Mouse (Mus musculus) splenic B cell, adult 2 months (primary cell): ENCODE measurements around the gene Irs2.
A peak's percentile ranks its signal among the peaks of the same experiment; 100 is the strongest.

Experiments
- DNase-seq: peaks from one replicate; pipeline ENCODE4 v3.0.0-alpha.2; 2011; ENCODE audit warnings: low read depth, low spot score
- H3K27me3 ChIP-seq: 2 replicates; pipeline ENCODE4 v1.6.1; 2012; ENCODE audit warnings: mild to moderate bottlenecking, low read length, moderate library complexity, mixed read lengths; ENCODE audit not compliant: control insufficient read depth, poor library complexity, insufficient read depth, severe bottlenecking
- H3K36me3 ChIP-seq: 2 replicates; pipeline ENCODE4 v1.6.1; 2012; ENCODE audit warnings: mild to moderate bottlenecking, low read length, moderate library complexity, mixed read lengths; ENCODE audit not compliant: control insufficient read depth, poor library complexity, insufficient read depth, severe bottlenecking

Gene Irs2

DNA sequence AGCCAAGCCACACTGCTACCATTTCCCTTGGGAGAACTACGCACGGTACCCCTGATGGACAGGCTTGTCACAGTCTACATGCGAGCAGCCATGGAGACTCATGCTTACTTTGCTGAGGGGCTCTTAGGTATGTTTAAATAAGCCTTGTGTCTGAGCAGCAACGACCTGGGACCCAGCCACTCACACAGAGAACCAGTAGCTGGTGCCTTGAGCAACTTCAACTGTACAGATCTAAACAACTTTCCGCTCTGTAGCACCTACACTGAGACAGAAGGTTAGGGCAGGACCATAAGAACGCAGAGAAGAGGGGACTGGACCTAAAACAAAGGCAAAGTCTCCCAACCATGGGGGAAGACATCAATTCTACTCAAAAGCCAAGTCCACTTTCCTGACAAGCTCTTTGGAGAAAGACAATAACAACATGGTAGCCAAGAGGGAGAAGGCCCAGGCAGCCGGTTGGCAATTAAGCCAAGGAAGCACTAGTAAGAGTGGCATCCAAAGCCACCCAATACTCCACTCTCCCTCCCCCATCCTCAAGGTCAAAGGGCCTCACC, 4.3 kb downstream of the Irs2 start:
- DNase-seq, result peak; percentile 34
- H3K27me3 ChIP-seq, result no peaks in the 10 kb centered on the region
- no peaks in the 10 kb centered on the region for H3K36me3 ChIP-seq

DNA sequence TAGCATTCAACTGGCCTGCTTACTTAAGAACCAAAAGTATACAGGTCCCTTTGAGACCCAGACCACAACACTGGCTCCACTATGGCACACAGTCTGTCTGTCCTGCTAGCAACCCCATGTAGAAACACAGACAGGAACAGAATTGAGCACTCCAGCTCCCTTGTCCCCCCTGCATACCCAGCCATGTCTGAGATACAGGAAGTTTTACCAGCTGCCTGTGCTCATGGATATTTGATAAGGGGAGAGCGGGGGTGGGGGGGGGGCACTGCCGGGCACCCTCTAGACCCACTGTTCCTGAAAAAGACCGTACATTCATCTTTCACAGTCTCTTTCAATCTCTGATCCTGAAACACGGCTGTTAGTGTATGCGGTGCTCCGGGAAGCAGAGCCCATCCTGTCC, 5.0 kb downstream of the Irs2 start:
- DNase-seq, result peak; percentile 32
- no peaks in the 10 kb centered on the region for H3K27me3 ChIP-seq
- H3K36me3 ChIP-seq, result no peaks in the 10 kb centered on the region; the same call in 1 of the 2 replicates

DNA sequence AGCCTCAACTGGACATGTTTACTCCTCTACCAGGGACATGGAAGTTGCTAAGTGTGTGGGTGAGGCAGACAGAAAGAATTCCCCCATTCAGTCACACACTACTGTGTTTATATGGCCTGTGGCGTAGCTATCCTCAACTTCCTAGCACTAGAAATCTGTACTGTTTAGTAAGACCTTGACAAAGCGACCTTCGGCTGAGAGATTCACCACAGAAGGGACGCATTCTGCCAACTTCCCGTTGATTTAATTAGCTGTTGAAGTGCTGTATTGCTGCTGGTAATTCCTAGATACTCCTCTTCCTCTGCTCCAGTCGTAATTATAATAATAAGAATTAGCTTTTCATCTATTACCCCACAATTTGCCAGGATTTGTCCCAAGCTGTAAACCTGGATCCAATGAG, 5.4 kb downstream of the Irs2 start:
- Histone ChIP-seq H3K36me3 (no peaks in the 10 kb centered on the region; the same call in 1 of the 2 replicates), H3K27me3 (no peaks in the 10 kb centered on the region)
- DNase-seq, result no peak

DNA sequence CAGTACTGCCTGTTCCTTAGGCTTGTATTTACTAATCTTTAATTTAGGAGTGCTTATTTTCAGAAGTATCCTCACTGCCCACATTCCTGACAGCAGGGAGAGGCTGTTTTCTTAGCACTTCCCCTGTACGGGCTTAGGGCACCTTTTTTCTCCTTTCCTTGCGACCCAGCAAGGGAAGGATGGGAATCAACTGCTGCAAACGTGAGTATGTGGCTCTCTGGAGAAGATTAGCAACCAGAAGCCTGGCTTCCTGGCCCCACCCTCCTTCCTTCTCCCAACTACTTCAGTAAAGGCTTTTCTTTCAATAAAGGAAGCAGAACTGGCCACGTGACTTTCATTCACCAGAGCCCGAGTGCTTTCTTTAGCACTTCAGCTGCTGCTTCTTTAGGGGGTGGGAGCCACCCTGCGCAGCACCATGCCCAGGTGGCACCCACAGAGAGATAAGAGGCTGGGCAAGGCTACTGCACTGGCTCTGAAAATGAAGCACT, 7.2 kb downstream of the Irs2 start:
- no peaks in the 10 kb centered on the region; the same call in none of the 2 replicates for H3K36me3 ChIP-seq
- DNase-seq, result peak; percentile 60

DNA sequence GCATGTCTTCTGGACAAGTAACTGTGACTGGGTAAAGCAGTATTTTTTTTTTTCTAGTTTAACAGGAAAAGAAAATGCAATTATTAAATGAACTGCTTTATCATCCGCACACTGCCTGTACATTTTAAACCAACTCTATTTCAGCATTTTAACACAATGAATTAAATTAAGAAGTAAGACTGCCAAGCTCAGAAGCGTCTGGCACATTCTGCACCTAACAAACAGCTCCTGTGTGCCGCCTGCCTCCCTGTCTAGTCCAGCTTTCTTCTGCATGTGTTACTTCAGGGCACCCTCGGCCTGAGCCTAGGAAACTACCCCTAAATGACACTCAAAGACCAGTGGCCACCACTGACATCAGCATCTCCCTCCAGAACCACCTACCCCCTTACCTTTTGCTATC, 8.7 kb downstream of the Irs2 start:
- Histone ChIP-seq H3K27me3 (no peaks in the 10 kb centered on the region), H3K36me3 (no peaks in the 10 kb centered on the region; the same call in none of the 2 replicates)
- DNase-seq, result peak; percentile 16

More for the DNA sequence above, 7.2 kb downstream of the Irs2 start:
- no peaks in the 10 kb centered on the region for H3K27me3 ChIP-seq

DNA sequence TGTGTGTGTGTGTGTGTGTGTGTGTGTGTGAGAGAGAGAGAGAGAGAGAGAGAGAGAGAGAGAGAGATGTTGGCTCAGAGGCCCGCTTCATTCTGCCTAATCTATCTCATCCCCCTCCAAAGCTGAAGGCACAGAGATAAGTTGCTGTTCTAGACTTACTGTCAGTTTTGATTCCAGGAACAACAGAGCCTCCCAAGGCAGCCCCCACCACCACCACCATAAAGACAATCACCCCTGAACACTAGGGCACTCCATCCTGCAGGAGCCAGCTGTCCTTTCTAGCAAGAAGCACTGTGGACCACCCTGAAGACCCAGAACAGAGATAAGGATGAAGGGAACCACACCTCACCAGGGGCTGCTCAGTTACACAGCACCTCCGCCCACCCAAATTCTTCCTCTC, 12.0 kb downstream of the Irs2 start:
- no peak for DNase-seq
- H3K27me3 ChIP-seq, result no peaks in the 10 kb centered on the region
- no peaks in the 10 kb centered on the region; the same call in none of the 2 replicates for H3K36me3 ChIP-seq

DNA sequence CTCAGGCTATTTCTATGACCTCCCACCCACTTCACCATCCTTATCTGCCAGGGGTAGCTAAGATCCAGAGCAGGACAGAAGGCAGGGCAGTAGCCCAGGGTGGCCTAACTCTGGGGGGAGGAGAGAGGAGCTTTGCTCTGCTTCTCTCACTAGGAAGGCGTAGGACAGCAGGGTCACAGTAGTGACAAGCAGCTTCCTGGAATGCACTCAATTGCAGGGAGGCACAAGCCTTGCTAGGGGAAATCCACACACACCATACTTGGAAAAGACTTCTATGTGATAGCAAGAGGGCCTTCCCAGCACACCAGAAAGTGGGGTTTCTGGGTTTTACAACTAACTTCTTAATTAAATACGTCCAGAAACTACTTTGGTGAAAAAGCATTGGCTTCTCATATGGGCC, 12.5 kb downstream of the Irs2 start:
- DNase-seq, result no peak
- no peaks in the 10 kb centered on the region; the same call in none of the 2 replicates for H3K36me3 ChIP-seq

DNA sequence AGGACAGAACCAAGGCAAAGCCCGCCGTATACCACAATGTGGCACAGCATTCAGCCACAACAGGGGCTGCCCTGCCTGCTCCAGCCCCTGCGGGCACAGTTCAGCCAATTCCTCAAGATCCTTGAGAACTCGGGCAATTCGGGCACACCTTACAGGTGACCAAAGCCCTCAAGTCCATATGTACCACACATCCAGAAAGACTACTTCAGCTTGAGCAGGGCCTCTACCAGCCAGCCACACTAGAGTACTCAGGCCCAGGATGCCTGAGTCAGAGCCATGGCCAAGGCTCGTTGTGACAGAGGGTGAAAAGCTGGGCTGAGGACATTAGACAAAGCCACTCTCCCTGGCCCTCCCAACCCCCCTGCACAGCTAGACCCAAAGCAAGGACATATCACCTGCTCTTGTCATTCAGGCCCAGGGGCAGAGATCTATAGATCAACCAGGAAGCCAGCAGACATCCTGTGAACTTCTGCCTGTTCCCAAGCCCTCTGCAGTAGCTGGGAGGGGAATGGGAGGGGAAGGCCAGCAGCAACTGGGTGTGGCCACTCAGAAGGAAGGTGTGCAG, 13.8 kb downstream of the Irs2 start:
- Histone ChIP-seq H3K36me3 (no peaks in the 10 kb centered on the region; the same call in none of the 2 replicates), H3K27me3 (no peaks in the 10 kb centered on the region)
- no peak for DNase-seq

More for the DNA sequence above, 12.5 kb downstream of the Irs2 start:
- no peaks in the 10 kb centered on the region for H3K27me3 ChIP-seq

DNA sequence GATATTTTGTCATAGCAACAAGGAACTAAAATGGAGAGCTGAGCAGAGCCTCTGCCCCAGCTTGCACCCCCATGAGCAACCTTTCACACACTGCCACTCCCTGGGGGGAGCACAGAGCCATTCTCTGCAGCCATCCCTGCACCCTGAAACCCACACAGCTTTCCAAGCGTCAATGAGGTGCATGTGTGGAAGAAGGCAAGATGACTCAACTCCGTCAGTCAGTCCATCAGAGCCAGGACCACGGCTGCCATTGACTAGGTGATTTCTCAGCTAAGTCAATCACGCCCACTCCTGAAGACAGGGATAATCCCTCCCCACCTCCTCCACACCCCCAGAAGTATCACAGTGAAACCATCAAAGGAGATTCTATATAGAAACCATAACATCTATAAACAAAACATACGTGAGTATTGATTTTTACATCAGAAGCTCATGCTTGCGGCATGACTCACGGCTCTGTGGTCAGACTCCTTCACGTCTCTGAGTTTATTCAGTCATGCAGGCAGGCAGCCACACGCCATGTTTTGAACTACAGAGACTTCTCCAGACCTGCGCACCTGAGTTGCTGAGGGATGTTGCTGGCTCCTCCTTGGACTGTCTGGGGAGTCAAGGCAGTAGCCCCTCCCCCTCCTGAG, 14.6 kb downstream of the Irs2 start:
- no peak for DNase-seq
- Histone ChIP-seq H3K27me3 (no peaks in the 10 kb centered on the region), H3K36me3 (no peaks in the 10 kb centered on the region; the same call in none of the 2 replicates)

DNA sequence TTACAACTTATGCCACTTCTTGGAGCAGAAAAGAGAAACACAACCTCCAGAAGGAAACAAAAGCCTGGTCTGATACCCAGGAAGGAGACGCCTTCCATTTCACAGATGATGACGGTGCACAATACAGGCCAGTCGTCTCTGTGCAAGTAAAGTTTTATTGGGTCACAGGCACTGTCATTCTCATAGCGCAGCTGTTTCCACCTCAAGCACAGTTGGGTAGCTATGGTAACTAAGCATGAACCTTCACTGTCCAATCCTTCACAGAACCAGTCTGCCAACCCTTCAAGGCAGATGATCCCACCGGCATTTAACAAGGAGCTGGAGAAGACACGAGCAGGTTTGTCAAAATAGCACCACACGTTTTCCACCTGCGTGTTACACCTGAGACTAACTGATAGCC, 16.2 kb downstream of the Irs2 start:
- H3K36me3 ChIP-seq, result no peaks in the 10 kb centered on the region
- no peak for DNase-seq

DNA sequence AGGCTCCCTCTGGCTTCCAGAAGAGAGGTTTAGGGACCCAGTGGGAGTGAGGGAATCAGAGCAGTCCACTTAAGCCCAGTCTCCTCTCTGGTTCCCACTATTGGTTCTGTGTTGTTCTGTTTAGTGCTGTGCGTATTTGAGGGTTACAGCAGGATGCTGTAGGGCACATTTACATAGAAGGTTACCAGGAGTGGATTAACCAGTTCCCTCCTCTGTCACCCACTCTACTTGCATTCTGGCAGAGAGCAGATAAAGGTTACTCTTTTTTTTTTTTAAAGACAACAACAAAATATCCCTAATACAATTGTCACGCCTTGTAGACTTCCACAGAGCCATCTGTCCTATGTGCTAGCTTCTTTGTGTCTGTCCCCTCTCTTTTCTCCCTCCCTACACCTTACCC, 16.9 kb downstream of the Irs2 start:
- DNase-seq, result no peak

More for the DNA sequence above, 16.2 kb downstream of the Irs2 start:
- H3K27me3 ChIP-seq, result no peaks in the 10 kb centered on the region

DNA sequence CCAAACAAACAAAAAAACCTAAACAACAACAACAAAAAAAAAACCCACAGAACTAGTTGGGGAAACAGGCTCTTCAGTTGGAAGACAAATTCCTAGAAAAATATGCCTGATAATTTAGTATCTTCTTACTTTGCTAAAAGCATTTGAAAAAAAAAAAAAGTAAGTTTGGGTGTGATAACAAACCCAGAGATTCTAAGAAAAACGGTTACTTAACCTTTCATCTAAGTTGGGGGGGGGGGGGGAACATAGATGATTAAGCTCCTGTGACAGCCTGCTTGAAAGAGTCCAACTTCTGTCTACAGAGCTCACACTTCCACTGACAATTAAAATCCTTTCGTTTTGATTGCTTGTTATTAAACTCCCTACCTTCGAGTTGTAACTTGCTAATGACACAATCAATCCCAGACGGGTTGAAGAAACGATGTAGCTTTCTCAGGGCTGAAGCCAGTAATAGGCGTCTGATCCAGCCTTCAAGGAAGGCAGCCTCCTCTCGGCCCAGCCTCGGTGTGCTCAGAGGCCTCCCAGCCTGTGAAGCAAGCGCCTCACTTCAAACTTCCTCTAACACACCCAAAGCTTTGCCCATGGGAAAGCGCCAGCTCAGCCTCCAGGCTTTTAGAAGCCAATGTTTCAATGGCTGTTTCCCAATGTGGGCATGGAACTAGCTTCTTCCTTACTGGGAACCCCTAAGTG, 17.7 kb downstream of the Irs2 start:
- H3K36me3 ChIP-seq, result 0 out of 2 replicates have a peak, but pooled peaks cover 4% of the 10 kb centered on the region
- no peaks in the 10 kb centered on the region for H3K27me3 ChIP-seq
- DNase-seq, result no peak

More for the DNA sequence above, 16.9 kb downstream of the Irs2 start:
- Histone ChIP-seq H3K27me3 (no peaks in the 10 kb centered on the region), H3K36me3 (0 out of 2 replicates have a peak, but pooled peaks cover 2% of the 10 kb centered on the region)

DNA sequence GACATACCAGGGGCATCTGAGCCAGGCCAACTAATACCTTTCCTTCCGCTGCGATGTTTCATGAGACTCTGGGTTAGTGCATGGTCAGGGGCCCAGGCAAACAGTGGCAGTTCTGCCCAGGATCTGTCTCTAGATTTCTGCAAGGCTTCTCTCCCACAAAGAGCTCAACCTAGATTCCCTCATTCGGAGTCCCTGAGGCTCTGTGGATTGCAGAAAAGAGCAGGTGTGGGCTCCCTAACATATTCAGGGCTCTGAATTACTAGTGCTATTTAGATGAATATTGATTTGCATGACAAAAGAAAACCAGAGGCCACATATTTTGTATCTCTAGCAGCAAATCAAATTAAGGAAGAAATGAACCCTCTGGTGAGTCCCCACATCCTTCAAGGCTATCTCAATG, 18.3 kb downstream of the Irs2 start:
- H3K36me3 ChIP-seq, result 0 out of 2 replicates have a peak, but pooled peaks cover 4% of the 10 kb centered on the region
- no peak for DNase-seq

DNA sequence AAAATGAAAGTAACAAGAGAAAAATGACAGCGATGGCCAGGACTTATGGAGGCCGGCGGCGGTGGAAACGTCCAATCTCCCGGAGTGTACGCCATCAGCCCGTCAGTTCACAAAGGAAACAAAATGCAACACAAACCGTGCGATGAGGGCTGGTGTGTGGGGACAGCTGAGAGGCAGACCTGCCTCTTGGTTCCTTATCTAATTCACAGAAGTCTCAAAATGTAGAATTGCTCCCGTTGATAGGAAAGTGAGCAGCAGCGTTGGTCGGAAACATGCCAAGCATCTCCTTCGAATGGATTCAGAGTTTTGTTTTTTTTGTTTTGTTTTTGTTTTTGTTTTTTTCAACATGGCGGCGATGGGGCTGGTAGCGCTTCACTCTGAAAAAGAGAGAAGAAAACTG, 21.6 kb downstream of the Irs2 start:
- no peaks in the 10 kb centered on the region for H3K27me3 ChIP-seq
- DNase-seq, result no peak
- H3K36me3 ChIP-seq, result 0 out of 2 replicates have a peak, but pooled peaks cover 4% of the 10 kb centered on the region

More for the DNA sequence above, 18.3 kb downstream of the Irs2 start:
- no peaks in the 10 kb centered on the region for H3K27me3 ChIP-seq

DNA sequence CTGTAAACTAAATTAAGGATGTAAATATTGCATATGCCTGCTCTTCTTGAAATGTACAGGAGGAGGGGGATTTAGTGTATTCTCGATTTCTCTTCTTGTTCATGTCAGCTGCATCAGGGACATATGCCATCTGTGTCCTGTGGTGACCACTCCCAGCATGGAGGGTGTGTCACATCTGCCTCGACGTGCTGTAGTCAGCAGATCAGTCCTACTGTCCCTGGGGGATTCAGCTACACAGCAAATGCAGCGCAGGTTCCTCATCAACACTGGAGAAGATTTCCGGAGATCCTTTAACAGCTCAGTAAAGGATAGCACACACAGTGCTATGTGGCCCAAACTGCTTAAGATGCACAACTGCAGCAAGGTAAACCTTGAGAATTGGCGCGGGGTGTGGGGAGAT, 23.2 kb downstream of the Irs2 start:
- DNase-seq, result peak; percentile 51
- 0 out of 2 replicates have a peak, but pooled peaks cover 4% of the 10 kb centered on the region for H3K36me3 ChIP-seq
- H3K27me3 ChIP-seq, result no peaks in the 10 kb centered on the region
